Mouse (Mus musculus): ENCODE results near the gene Slc1a7.

Gene Slc1a7

GRCm38 (mm10) chr4:107967966-107968682 is at the start of gene Slc1a7:
TSS of gene Slc1a7 (plus strand) at chr4:107968332.
- no peak for DNase-seq (ENCODE audit: low read depth, low spot score)

GRCm38 (mm10) chr4:107920336-107920735 is 47.8 kb upstream of the Slc1a7 start:
- DNase-seq (ENCODE audit: low read depth, low spot score), result no peak

GRCm38 (mm10) chr4:107921152-107921695 is 46.9 kb upstream of the Slc1a7 start:
- DNase-seq (ENCODE audit: low read depth, low spot score), result no peak

GRCm38 (mm10) chr4:107921952-107922351 is 46.2 kb upstream of the Slc1a7 start:
- no peak for DNase-seq (ENCODE audit: low read depth, low spot score)

GRCm38 (mm10) chr4:107923145-107923802 is 44.9 kb upstream of the Slc1a7 start, which contains the start of gene Cpt2:
TSS of gene Cpt2 (minus strand) at chr4:107923610.
- DNase-seq (ENCODE audit: low read depth, low spot score), result no peak

DNA sequence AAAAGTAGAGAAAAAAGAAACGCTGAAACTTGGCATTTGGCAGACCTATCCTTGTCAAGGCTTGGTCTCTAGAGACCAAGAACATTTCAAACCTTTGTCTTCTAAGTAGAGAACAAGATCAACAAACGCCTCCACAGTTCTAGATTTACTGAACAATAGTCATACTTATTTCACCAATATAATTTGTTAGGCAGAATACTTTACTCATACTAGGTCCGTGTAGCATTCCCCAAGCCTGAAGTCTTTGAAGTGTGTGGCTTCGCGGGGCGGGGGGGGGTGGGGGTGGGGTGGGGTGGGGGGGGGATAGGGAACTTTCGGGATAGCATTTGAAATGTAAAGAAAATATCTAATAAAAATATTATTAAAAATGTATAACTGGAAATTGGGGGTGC is 44.3 kb upstream of the Slc1a7 start:
- no peak for DNase-seq (ENCODE audit: low read depth, low spot score)

DNA sequence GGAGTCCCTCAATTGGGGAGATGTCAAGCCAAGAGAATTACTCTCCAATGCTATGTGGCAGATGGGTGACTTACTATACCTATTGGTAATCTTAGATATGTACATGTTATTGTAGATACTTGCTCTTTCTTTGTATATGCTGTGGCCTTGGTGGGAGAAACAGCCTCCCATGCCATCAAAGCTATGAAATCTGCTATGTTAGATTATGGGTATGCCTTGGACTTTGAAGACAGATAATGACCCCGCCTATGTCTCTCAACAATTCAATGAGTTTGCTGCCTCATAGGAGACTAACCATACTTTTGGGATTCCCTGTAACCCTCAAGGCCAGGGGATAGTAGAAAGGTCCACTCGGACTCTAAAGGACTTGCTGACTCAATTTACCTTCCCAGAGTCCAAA is 39.9 kb upstream of the Slc1a7 start:
- no peak for DNase-seq (ENCODE audit: low read depth, low spot score)

- DNase-seq (ENCODE audit: low read depth, low spot score), result no peak
Observed at GRCm38 (mm10) chr4:107928726-107929125, 39.4 kb upstream of the Slc1a7 start.

DNA sequence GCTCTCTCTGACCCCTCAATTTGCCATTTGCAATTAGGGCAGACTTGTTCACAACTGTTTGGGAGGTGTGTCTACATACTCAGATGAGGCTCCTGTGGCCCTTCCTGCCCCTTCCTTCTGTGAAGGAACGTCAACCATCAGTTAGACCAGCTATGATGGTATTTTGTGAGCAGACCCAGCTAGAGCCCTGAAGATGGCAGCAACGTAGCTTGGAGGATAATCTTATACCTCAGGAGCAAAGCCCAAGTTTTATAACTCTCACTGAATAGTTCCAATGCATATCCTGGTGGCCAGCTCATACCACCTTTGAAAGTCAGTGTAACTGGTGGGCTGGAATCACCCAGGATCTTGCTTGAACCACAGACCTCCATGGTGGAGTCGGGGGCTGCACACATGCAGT is 36.7 kb upstream of the Slc1a7 start:
- DNase-seq (ENCODE audit: low read depth, low spot score), result no peak

DNA sequence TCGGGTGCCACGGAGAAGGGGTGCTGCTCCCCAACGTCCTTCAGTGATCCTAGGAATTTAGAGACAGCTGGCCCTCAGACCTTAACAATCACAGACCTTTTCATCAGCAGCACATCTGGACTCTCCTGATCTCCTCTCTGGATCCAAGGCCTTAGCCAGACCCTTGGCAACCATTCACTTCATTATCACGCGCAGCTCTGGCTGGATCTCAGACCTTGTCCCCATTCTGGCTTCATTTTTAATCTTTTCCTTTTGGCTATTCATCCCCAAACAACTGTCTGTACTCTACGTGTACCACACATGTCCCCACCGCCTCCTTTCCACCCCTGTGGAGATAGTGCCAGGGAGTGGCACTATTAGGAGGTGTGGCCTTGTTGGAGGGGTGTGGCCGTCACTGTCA is 34.9 kb upstream of the Slc1a7 start:
- DNase-seq (ENCODE audit: low read depth, low spot score), result no peak

- DNase-seq (ENCODE audit: low read depth, low spot score), result no peak
Observed at GRCm38 (mm10) chr4:107935254-107935653, 32.9 kb upstream of the Slc1a7 start.

DNA sequence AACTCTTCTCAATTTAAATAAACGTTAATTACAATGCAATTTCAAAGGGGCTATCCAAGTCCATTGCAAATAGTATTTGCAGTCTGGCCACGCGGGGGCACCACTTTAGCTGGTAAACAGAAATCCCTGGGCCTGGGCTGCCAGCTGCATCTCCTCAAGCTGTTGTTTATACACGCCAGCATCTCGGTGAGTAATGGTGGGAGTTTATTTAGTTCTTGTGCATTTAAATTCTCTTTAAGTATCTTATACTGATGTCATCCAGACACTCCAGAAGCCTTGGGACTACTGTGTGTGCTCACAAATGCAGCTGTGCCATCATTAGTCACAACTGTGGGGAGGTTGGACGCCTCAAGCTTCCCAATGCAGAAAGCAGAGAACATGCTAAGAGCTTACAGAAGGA is 30.8 kb upstream of the Slc1a7 start:
- DNase-seq (ENCODE audit: low read depth, low spot score), result peak; percentile 42

- no peak for DNase-seq (ENCODE audit: low read depth, low spot score)
Observed at GRCm38 (mm10) chr4:107938124-107938523, 30.0 kb upstream of the Slc1a7 start.

DNA sequence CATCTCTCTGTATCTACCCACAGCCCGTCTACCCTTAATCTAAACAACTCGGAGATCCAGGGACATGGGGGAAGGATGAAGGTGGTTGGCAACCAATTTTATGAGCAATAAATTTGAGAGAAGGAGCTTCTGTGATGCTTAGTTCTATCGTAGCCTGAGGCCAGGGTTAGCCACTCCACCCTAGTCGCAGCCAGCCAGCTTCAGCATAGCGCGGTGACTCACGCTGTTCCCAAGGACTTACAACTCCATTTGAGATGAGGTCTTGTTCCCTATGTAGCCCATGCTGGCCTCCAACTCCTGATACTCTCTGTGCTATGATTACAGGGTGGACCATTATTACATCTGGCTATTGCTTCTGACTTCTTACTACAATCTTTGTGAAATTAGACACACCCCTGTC is 25.4 kb upstream of the Slc1a7 start:
- DNase-seq (ENCODE audit: low read depth, low spot score), result no peak

- DNase-seq (ENCODE audit: low read depth, low spot score), result no peak
Observed at GRCm38 (mm10) chr4:107944141-107944540, 24.0 kb upstream of the Slc1a7 start.

GRCm38 (mm10) chr4:107949918-107950317 is 18.2 kb upstream of the Slc1a7 start:
- no peak for DNase-seq (ENCODE audit: low read depth, low spot score)

DNA sequence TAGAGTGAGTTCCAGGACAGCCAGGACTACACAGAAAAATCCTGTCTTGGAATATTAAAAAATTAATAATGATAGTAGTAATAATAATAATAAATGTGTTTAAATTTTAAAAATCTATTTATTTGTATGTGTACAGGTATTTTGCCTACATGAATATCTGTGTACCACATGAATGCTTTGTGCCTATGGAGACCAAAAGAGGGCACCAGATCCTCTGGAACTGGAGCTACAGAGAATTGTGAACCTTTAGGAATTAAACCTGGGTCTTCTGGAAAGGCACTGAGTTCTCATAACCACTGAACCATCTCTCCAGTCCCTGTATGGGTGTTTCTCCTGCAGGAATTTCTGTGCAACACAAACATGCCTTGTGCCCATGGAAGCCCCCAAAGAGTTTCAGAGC is 15.3 kb upstream of the Slc1a7 start:
- DNase-seq (ENCODE audit: low read depth, low spot score), result no peak

DNA sequence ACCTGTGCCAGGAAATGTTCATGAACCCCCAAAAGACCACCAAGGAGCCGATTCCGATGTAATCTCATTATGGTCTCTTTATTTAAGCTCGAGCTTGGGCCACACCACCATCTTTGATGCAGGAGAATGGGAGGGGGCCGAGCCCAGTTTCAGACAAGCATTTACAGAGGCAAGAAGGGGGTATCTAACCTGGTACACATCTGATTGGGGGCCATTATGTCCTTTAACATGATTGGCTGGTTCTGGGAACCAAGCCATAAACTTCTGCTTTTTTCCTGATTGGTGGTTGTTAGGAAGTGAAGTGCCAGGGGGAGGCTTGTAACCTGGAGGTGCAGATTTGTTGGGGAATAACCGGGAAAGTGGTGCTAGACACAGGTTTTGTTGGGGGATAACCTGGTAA is 12.4 kb upstream of the Slc1a7 start:
- DNase-seq (ENCODE audit: low read depth, low spot score), result no peak

DNA sequence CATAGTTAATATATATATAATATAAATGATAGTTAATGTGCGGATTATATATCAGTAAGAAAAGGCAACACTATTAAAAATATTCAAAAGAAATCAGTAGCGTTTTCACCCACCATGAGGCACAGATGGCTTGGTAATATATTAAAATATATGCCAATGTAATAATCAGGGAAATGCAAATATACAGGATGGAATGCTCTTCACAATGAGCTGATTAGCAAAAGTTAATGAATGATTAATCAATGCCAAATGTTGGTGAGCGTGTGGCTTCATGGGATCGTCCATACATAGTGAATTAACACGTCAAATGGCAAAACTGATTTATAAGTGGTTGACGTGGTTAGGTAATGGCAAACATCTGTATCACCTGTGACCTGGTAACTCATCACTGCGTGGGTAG is 9.6 kb upstream of the Slc1a7 start:
- no peak for DNase-seq (ENCODE audit: low read depth, low spot score)

DNA sequence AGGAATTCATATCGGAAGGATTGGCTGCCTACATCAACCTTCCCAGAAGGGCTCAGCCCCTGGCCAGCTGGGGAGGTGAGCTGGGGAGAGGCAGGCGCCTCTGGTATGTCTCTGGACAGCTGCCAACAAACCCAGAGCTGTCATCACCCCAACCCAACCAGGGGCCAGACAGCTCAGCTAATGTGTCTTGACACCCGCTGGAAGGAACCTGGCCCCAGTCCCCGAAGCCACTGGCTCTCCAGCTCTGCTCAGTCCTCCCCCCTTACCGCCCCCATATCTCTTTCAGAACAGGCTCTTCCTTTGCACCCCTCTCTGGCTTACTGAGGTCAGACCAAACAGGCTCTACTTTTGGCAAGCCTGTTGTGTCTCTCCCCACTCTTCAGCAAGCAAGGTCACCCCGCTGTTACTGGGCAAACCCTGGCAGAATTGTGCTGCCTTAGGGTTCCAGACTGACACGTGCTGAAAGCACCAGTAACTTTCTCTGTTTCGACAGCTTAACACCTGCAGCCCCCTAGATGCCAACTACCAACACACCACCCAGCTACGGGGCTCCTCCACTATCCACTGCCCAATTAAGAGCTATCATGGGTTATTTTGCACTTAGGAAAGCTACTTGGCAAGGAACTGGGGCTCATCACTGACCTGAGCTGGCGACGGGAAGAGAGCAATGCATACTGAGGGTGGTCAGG is 5.9 kb upstream of the Slc1a7 start:
- DNase-seq (ENCODE audit: low read depth, low spot score), result no peak

DNA sequence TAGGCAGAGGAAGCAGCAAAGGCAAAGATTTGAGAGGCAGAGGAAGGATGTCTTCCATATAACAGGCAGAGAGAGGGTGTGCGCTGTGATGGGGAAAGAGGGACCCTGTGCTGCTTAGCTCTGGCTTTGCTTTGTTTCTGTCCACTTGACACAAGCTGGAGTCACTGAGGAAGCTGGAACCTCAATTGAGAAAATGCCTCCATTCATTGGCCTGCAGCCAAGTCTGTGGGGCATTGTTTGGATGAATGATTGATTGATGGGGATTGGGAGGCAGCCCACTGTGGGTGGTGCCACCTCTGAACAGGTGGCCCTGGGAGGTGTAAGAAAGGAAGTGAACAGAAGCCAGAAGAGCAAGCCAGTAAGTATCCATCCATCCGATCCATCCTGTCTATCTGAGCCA is 5.3 kb upstream of the Slc1a7 start:
- DNase-seq (ENCODE audit: low read depth, low spot score), result no peak

- DNase-seq (ENCODE audit: low read depth, low spot score), result no peak
Observed at GRCm38 (mm10) chr4:107966416-107967109, 1.6 kb upstream of the Slc1a7 start.
